Mouse (Mus musculus) left cerebral cortex, adult 11 months (tissue): ENCODE results near the gene Eif3f.

Source experiments
- DNase-seq: peaks from one replicate; pipeline ENCODE4 v3.0.0; 2022; ENCODE audit warnings: low spot score

Gene Eif3f

GRCm38 (mm10) chr7:108933794-108934731, at the start of gene Eif3f:
TSS of gene Eif3f (plus strand) at chr7:108934417.
- DNase-seq, result peak; percentile 98

GRCm38 (mm10) chr7:108884906-108885305, 49.3 kb upstream of the Eif3f start, which contains the start of gene Olfr518:
TSS of gene Olfr518 (minus strand) at chr7:108885006.
- no peak for DNase-seq

- no peak for DNase-seq
These were observed 39.9 kb upstream of the Eif3f start, which contains the start of gene Olfr519 for GRCm38 (mm10) chr7:108894320-108894719. TSS of gene Olfr519 (minus strand) at chr7:108894420.

GRCm38 (mm10) chr7:108903969-108904368, 30.2 kb upstream of the Eif3f start:
- DNase-seq, result no peak

- no peak for DNase-seq
These were observed 7.2 kb upstream of the Eif3f start for GRCm38 (mm10) chr7:108927043-108927442.

- no peak for DNase-seq
These were observed 5.7 kb upstream of the Eif3f start for GRCm38 (mm10) chr7:108928280-108929188.

- no peak for DNase-seq
These were observed 4.4 kb upstream of the Eif3f start, which contains the start of gene Nlrp10 for GRCm38 (mm10) chr7:108929726-108930393. TSS of gene Nlrp10 (minus strand) at chr7:108930178.

- no peak for DNase-seq
These were observed 619 bp downstream of the Eif3f start for GRCm38 (mm10) chr7:108934836-108935235.

- DNase-seq, result no peak
These were observed 1.2 kb downstream of the Eif3f start for GRCm38 (mm10) chr7:108935411-108935810.

GRCm38 (mm10) chr7:108936591-108936990, 2.4 kb downstream of the Eif3f start:
- no peak for DNase-seq

GRCm38 (mm10) chr7:108941466-108941865, 7.2 kb downstream of the Eif3f start:
- DNase-seq, result no peak

- DNase-seq, result no peak
These were observed 9.8 kb downstream of the Eif3f start for GRCm38 (mm10) chr7:108944002-108944401.

- DNase-seq, result no peak
These were observed 14.4 kb downstream of the Eif3f start for GRCm38 (mm10) chr7:108948611-108949010.

GRCm38 (mm10) chr7:108949301-108949700, 15.1 kb downstream of the Eif3f start:
- DNase-seq, result no peak

- DNase-seq, result peak; percentile 73
These were observed 16.1 kb downstream of the Eif3f start, which contains the start of gene Tub for GRCm38 (mm10) chr7:108950312-108950761. TSS of gene Tub (plus strand) at chr7:108950338.

- peak; percentile 52 for DNase-seq
These were observed 16.6 kb downstream of the Eif3f start for GRCm38 (mm10) chr7:108950762-108951331.

- no peak for DNase-seq
These were observed 18.6 kb downstream of the Eif3f start for GRCm38 (mm10) chr7:108952801-108953200.

- no peak for DNase-seq
These were observed 20.0 kb downstream of the Eif3f start for GRCm38 (mm10) chr7:108954185-108954584.

GRCm38 (mm10) chr7:108957734-108958133, 23.5 kb downstream of the Eif3f start:
- DNase-seq, result no peak

- no peak for DNase-seq
These were observed 31.8 kb downstream of the Eif3f start for GRCm38 (mm10) chr7:108965968-108966367.

- peak; percentile 48 for DNase-seq
These were observed 32.6 kb downstream of the Eif3f start for GRCm38 (mm10) chr7:108966742-108967362.
